Comparison of ENCODE assay signal across 9 mouse cellular contexts in the genomic region with DNA sequence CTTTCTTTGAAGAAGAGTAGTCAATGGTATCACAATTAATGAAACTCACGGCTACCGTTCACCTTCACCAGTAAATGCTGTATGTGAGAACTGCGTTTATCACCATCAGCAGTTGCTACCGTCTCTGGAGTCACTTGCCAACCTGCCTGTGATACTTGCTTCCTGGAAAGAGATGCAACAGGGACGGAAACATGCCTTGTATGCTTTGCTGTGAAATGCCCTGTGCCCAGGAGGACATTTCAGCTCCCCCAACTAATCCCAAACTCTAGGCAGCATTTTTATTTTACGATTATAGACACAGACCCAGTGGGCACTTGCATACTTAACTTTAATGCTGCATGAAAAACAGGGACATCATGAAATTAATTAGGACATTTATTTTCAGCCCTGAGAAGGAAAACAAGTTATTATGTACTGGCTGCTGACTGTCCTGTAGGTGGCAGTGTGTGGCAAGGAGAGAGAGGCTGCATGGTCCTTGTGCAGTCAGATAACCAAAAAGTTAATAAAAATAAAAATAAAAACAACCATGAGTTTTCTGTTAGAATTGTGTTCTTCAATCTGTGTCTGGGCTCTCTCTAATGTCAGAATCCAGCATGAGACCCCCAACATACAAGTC.
A peak's percentile ranks its signal among the peaks of the same experiment; 100 is the strongest.
DNase-seq lines count a peak whose midpoint lies in the region; ATAC-seq and TF ChIP-seq lines count a peak whose summit lies in the region.
"Had no signal": no experiment of that assay in that cellular context is flagged by ENCODE, and none has a peak within 500 bp of the region (broad histone marks: within the 10 kb centered on the region; RNA-seq: fewer than 3 reads in every experiment).

No protein-coding gene starts in this region.

- no peak for TF ChIP-seq POLR2A in liver, adult 2 months (IDR thresholded peaks at IDR 0.05; ENCODE audit: extremely low read depth, insufficient read depth, low read length)
- TF ChIP-seq POLR2A in limb, embryonic 14.5 days (IDR thresholded peaks at IDR 0.05; ENCODE audit: borderline replicate concordance, extremely low read depth, insufficient read depth, insufficient read length): no peak

- no peaks in the 10 kb centered on the region for H3K9me3 ChIP-seq in liver, embryonic 12.5 days (replicated peaks)
- H3K9me3 ChIP-seq in forebrain, embryonic 10.5 days: no peaks in the 10 kb centered on the region
- no peaks in the 10 kb centered on the region for H3K9me3 ChIP-seq in kidney, embryonic 14.5 days (ENCODE audit: control insufficient read depth, low read length)
- H3K9me3 ChIP-seq in limb, embryonic 14.5 days (ENCODE audit: control insufficient read depth, low read length): no peaks in the 10 kb centered on the region
- H3K9me3 ChIP-seq: embryonic facial prominence, embryonic 12.5 days had no signal

- H3K79me2 ChIP-seq in liver, adult 2 months (ENCODE audit: control insufficient read depth, insufficient read depth, low read length): no peaks in the 10 kb centered on the region

- no peaks in the 10 kb centered on the region for H3K36me3 ChIP-seq in liver, adult 2 months (ENCODE audit: control insufficient read depth, insufficient read depth, low read length)
- no peaks in the 10 kb centered on the region for H3K36me3 ChIP-seq in liver, embryonic 12.5 days
- H3K36me3 ChIP-seq in forebrain, embryonic 10.5 days (replicated peaks): no peaks in the 10 kb centered on the region
- H3K36me3 ChIP-seq in kidney, embryonic 14.5 days (ENCODE audit: control insufficient read depth, insufficient read depth, low read length): no peaks in the 10 kb centered on the region
- H3K36me3 ChIP-seq in limb, embryonic 14.5 days (ENCODE audit: control insufficient read depth, insufficient read depth, low read length): no peaks in the 10 kb centered on the region
- H3K36me3 ChIP-seq: embryonic facial prominence, embryonic 12.5 days had no signal

- H3K4me2 ChIP-seq in liver, embryonic 12.5 days: no peak overlapping the region
- H3K4me2 ChIP-seq in kidney, embryonic 14.5 days (replicated peaks; ENCODE audit: low read depth, low read length): no peak overlapping the region
- H3K4me2 ChIP-seq in limb, embryonic 14.5 days (replicated peaks; ENCODE audit: low read depth, low read length, severe bottlenecking): no peak overlapping the region
- H3K4me2 ChIP-seq: embryonic facial prominence, embryonic 12.5 days had no signal

- H3K9ac ChIP-seq in liver, adult 2 months (ENCODE audit: low read depth, low read length): no peak overlapping the region
- no peak overlapping the region for H3K9ac ChIP-seq in liver, embryonic 12.5 days
- no peak overlapping the region for H3K9ac ChIP-seq in kidney, embryonic 14.5 days (ENCODE audit: low read depth, low read length)
- H3K9ac ChIP-seq in limb, embryonic 14.5 days (ENCODE audit: low read depth, low read length, severe bottlenecking): no peak overlapping the region
- H3K9ac ChIP-seq: embryonic facial prominence, embryonic 12.5 days had no signal

- DNase-seq in liver, adult 2 months (ENCODE audit: extremely low read depth, low read depth, low spot score): peak; percentile 36
- DNase-seq in brain, embryonic 18.5 days (ENCODE audit: low read depth, low spot score): peak; percentile 67
- peak; percentile 30 for DNase-seq in forebrain, embryonic 10.5 days (ENCODE audit: extremely low spot score, low spot score)
- DNase-seq in limb, embryonic 14.5 days (ENCODE audit: low spot score): peak; percentile 60
- peak; percentile 15 for DNase-seq in ovary, postnatal 36 days (ENCODE audit: low spot score)
- DNase-seq in B cell, adult 2 months: no peak

- WGBS in liver, adult 2 months: 55% methylated on average over 6 of the region's 6 CpGs
- WGBS in liver, embryonic 12.5 days (ENCODE audit: insufficient replicate concordance): 48% methylated on average over 6 of the region's 6 CpGs
- 70% methylated on average over 6 of the region's 6 CpGs for WGBS in forebrain, embryonic 10.5 days
- WGBS in kidney, embryonic 14.5 days: 63% methylated on average over 6 of the region's 6 CpGs
- 41% methylated on average over 6 of the region's 6 CpGs for WGBS in limb, embryonic 14.5 days

- no peaks in the 10 kb centered on the region for H3K27me3 ChIP-seq in liver, adult 2 months (ENCODE audit: control insufficient read depth, insufficient read depth, low read length)
- no peaks in the 10 kb centered on the region for H3K27me3 ChIP-seq in liver, embryonic 12.5 days (replicated peaks)
- no peaks in the 10 kb centered on the region for H3K27me3 ChIP-seq in forebrain, embryonic 10.5 days (ENCODE audit: poor library complexity, severe bottlenecking)
- no peaks in the 10 kb centered on the region for H3K27me3 ChIP-seq in kidney, embryonic 14.5 days (ENCODE audit: control insufficient read depth, insufficient read depth, low read length)
- no peaks in the 10 kb centered on the region for H3K27me3 ChIP-seq in limb, embryonic 14.5 days (ENCODE audit: control insufficient read depth, insufficient read depth, low read length)
- H3K27me3 ChIP-seq: embryonic facial prominence, embryonic 12.5 days had no signal

- H3K4me1 ChIP-seq in liver, adult 2 months (ENCODE audit: control insufficient read depth, insufficient read depth, low read length): no peaks in the 10 kb centered on the region
- no peaks in the 10 kb centered on the region for H3K4me1 ChIP-seq in liver, embryonic 12.5 days
- peaks cover 13% of the 10 kb centered on the region for H3K4me1 ChIP-seq in forebrain, embryonic 10.5 days
- H3K4me1 ChIP-seq in kidney, embryonic 14.5 days (ENCODE audit: control insufficient read depth, insufficient read depth, low read length): no peaks in the 10 kb centered on the region
- no peaks in the 10 kb centered on the region for H3K4me1 ChIP-seq in limb, embryonic 14.5 days (ENCODE audit: control insufficient read depth, insufficient read depth, low read length)

- H3K27ac ChIP-seq in liver, adult 2 months (replicated peaks; ENCODE audit: insufficient read depth, low read depth, low read length): no peak overlapping the region
- H3K27ac ChIP-seq in liver, embryonic 12.5 days: no peak overlapping the region
- no peak overlapping the region for H3K27ac ChIP-seq in forebrain, embryonic 10.5 days
- H3K27ac ChIP-seq in kidney, embryonic 14.5 days (ENCODE audit: low read depth, low read length): no peak overlapping the region
- no peak overlapping the region for H3K27ac ChIP-seq in limb, embryonic 14.5 days (replicated peaks; ENCODE audit: low read depth, low read length)
- H3K27ac ChIP-seq: embryonic facial prominence, embryonic 12.5 days had no signal

- H3K4me3 ChIP-seq in liver, adult 2 months (ENCODE audit: insufficient read depth, low read depth, low read length): no peak overlapping the region
- no peak overlapping the region for H3K4me3 ChIP-seq in liver, embryonic 12.5 days
- no peak overlapping the region for H3K4me3 ChIP-seq in forebrain, embryonic 10.5 days
- H3K4me3 ChIP-seq in kidney, embryonic 14.5 days (ENCODE audit: low read length): no peak overlapping the region
- H3K4me3 ChIP-seq in limb, embryonic 14.5 days (replicated peaks; ENCODE audit: low read length): no peak overlapping the region
- H3K4me3 ChIP-seq: embryonic facial prominence, embryonic 12.5 days had no signal

- peak; percentile 65 for TF ChIP-seq CTCF in liver, adult 2 months (IDR thresholded peaks at IDR 0.05; ENCODE audit: low read depth, low read length)

- ATAC-seq in liver, embryonic 12.5 days: no peak
- peak; percentile 62; the same call in 1 of the 2 replicates for ATAC-seq in kidney, embryonic 14.5 days (ENCODE audit: low FRiP score, low TSS enrichment)
- peak; percentile 72 for ATAC-seq in limb, embryonic 14.5 days (ENCODE audit: low FRiP score, low read depth)

Comparison
In these comparisons a context has a peak if more than half of its experiments do, and no peak if none do; other contexts are left out.
1. DNase-seq: peak in liver, adult 2 months (single experiment), brain, embryonic 18.5 days (single experiment), forebrain, embryonic 10.5 days (single experiment), limb, embryonic 14.5 days (single experiment) and ovary, postnatal 36 days (single experiment); none in B cell, adult 2 months (0 of 2).